Mouse (Mus musculus): ENCODE measurements around the gene Usp7.
"Not testable (repeated sequence)": the region's sequence is repeated elsewhere in the genome, so short reads cannot be mapped to it uniquely, and the experiment has no call there.

Gene Usp7

DNA sequence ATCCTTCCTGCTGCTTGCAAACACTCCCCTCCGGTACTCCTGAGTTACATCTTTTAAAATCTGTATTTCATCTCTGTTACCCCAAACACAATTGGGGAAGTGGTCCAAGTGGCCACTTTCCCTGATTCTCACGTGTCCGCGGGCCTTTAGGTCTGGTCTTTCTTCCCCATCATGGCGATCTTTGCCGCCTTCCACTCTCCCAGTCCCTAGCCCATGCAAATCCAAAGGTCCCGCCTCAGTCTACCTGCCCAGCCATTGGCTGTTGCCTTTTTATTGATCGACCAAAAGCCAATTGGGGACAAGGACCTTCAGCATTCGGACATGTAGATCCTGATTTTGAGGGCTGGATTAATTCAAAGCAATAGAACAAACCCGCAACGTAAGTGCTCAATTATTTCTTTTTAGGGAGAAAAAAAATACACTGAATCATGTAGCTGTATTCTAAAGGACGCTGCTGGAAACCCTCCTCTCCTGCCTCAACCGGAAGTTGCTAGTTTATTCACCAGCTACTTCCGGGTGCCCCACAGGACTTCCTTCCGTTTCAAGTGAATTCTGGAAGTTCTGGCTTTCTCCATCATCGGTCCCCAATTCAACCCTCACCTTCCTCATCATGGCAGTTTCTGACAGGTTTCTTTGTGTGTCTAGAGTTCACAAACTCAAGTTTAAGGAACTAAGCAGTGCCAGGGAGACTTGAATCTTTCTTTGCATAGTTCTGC lies 8.8 kb downstream of the Usp7 start:
- DNase-seq (ENCODE audit: low spot score) = no peak

DNA sequence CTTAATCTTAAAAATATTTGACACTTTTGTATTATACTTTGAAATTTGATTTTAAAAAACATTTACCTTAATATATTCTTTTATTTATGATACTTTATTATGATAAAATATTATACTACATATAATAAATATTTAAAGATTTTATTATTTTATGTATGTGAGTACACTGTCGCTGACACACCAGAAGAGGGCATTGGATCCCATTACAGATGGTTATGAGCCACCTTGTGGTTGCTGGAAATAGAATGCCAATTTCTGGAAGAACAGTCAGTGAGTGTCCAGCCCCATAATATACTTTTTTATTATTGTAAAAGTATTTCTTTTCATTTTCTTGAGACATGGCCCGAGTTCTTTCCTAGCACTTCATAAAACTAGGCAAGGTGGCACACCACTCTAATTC lies 10.4 kb downstream of the Usp7 start:
- no peak for DNase-seq (ENCODE audit: low spot score)

DNA sequence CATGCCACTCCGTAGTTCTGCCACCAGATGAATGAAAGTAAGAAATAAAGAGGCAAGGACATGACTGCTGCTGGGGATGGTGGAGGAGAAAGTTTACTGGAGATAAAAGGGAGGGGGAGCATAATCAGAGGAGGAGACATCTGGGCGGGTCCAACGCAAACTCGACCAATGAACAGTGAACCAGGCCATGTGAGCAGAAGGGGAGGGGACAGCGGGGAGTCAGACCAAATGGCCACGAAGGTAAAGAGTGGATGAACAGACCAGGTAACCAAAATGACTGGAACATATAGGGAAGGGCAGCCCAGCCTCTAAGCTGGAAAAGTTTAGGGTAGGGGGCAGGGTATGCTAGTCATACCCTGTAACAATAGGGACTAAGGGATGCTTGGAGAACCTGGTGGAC lies 10.9 kb downstream of the Usp7 start:
- DNase-seq (ENCODE audit: low spot score) = no peak

DNA sequence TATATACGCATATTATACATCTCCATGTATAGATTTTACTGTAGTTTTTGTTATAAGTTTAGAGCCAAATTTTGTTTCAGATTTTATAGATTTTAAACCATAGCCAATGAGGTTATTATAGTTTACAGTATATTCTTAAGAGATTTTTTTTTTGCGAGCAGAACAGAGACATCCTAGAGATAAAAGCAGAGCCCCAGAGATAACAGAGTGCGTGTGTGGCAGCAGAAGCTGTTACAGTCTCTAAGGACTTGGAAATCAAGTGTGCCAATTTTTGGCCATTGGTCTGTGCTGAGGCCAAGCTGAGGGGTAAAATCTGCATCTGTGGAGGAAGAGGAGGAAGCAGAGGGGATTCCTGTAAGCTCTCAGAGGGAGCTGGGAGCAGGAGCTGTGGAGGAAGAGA lies 11.9 kb downstream of the Usp7 start:
- DNase-seq (ENCODE audit: low spot score) = no peak

DNA sequence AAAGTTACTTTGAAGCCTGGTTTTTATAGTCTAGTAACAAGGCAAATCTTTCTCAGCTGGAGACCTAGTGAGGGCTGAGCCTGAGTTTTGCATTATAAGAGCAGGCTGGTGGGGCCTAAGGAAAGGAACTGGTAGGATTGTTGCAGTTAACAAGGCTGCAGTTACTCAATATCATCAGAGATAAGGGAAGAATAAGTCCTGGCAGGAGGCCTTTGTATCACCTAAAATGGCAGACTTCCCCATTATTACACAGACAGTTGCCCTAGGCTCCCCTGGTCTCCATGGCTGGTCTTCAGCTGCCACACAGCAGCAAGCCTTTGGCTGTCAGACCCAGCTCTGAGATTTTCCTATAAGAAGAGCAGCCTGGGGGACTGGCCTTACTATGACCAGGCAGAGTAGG lies 13.4 kb downstream of the Usp7 start:
- no peak for DNase-seq (ENCODE audit: low spot score)

DNA sequence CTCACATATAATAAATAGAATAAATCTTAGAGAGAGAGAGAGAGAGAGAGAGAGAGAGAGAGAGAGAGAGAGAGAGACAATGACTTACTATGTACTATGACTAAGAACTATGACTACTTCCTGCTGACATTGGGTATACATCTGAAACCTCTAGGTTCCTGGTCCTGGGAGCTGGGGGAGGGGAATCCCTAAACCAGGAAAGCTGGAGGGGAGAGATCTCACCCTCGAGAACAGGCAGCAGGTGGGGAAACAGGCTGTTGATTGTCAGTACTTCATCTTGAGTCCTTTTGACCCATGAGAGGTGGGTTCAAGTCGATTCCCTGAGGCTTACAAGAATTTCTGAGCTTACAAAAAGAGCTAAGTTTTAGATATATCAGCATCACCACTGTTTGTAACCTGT lies 14.9 kb downstream of the Usp7 start:
- no peak for DNase-seq (ENCODE audit: low spot score)

DNA sequence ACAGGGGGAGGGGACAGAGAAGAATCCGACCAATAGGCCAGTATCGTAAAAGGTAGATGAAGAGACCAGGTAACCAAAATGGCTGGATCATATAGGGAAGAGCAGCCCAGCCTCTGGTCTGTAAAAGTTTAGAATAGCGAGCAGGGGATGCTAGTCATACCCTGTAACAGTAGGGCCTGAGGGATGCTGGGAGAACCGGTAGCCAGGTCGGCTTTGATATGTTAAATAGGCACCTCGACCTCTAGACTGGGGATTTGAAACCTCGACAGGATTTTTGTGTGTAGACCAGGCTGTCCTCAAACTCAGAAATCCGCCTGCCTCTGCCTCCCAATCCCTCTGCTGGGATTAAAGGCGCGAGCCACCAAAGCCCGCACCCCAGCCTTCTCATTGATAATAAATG lies 15.5 kb downstream of the Usp7 start:
- DNase-seq (ENCODE audit: low spot score) = no peak

DNA sequence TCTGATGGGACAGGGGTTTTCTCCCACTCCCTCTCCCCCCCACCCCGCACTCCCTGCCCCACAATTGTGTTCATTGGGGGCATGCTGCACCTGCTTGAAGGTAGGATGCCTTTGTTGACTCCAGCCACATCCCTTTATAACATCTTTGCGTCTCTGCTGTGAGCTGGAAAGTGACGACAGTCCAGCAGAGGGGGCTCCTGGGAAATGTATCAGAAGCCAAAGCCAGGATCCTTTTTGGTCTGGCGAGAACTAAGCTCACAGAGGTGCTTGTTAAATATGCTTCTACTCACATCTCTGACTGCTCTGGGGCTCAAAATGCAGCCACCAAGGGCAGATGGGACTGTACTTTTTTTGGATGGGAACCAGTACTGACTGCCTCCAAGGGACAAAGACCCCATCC lies 21.0 kb downstream of the Usp7 start:
- DNase-seq (ENCODE audit: low spot score) = no peak

DNA sequence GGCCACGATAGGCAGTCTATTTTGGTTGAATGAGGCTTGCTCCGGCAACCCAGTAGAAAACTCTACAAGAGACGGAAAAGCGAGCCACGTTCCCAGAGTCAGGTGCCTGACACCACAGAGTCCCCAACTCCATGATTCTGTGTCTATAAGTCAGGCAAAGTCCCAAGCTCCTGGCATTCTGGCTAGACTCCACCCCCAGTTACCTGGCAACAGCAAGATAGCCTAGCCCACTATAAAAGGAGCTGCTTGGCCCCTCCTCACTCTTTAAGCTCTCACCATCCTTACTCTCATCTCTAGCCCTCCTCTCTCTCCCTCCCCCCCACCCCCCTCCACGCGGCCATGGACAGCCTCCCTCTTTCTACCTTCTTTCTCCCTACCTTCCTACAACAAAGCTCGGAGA lies 21.8 kb downstream of the Usp7 start:
- DNase-seq (ENCODE audit: low spot score) = not testable (repeated sequence)

DNA sequence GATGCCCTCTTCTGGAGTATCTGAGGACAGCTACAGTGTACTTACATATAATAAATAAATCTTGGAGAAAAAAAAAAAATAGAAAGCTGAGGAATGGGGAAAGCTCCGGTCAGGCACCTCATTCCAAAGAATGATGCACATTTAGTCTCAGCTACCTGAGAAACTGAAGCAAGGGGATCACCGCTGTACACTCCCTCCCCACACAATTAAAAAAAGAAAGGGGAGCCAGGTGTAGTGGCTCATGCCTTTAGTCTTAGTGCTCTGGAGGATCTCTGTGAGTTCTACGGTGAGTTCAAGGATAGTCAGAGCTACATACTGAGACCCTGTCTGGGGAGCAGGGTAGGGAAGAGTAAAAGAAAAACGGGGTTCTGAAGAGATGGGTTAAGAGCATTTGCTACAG lies 22.6 kb downstream of the Usp7 start:
- DNase-seq (ENCODE audit: low spot score) = no peak

DNA sequence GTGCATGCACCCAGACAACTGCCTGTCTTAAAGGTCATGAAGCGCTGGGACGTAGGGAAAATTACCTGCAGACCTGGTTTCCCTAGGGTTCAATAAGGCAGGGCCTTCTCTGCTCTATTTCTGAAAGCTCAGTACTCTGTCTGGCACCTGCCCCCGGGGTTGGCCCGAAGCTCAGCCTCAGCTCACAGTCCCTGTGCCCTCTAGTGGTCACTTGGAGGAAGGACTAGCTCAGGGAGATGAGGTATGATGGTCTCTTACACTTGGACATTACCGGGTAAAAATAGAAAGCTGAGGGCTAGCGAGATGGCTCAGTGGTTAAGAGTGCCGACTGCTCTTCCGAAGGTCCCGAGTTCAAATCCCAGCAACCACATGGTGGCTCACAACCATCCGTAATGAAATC lies 23.0 kb downstream of the Usp7 start:
- DNase-seq (ENCODE audit: low spot score) = peak; percentile 76

DNA sequence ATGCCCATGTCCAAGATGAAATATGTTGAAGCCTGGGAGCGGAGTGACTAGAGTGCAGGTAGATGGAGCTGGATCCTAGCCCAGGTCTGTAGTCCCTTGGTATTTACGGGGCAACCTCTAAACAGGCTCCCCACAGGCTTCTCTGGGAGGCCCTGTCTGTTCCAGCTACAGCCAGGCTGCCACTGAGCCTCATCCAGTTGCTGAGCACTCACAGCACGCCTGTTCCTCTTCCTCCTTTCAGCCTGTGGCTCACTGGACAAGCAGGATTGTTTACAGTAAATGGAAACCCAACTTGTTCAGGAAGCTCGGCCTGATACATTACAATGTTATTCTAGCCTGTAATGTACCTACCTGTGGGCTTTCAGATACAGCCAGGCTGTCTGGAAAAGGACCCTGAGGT lies 23.5 kb downstream of the Usp7 start:
- DNase-seq (ENCODE audit: low spot score) = no peak

DNA sequence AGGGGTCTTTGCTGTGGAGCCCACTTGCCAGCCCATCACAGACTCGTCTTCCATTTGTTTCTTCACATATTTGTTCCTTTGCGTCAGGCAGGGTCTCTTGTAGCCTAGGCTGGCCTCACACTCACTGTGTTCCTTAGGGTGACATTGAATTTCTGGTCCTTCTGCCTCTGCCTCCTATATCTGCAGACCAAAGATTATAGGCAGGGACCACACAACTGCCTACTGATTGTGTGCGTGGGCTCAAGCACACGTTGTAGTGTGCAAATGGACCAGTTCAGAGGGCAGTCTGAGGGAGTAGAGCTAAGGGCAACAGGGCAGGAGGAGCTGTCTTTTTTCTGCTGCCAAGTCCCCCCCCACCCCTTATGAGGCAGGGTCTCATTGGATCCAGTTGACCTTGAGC lies 24.0 kb downstream of the Usp7 start:
- no peak for DNase-seq (ENCODE audit: low spot score)

DNA sequence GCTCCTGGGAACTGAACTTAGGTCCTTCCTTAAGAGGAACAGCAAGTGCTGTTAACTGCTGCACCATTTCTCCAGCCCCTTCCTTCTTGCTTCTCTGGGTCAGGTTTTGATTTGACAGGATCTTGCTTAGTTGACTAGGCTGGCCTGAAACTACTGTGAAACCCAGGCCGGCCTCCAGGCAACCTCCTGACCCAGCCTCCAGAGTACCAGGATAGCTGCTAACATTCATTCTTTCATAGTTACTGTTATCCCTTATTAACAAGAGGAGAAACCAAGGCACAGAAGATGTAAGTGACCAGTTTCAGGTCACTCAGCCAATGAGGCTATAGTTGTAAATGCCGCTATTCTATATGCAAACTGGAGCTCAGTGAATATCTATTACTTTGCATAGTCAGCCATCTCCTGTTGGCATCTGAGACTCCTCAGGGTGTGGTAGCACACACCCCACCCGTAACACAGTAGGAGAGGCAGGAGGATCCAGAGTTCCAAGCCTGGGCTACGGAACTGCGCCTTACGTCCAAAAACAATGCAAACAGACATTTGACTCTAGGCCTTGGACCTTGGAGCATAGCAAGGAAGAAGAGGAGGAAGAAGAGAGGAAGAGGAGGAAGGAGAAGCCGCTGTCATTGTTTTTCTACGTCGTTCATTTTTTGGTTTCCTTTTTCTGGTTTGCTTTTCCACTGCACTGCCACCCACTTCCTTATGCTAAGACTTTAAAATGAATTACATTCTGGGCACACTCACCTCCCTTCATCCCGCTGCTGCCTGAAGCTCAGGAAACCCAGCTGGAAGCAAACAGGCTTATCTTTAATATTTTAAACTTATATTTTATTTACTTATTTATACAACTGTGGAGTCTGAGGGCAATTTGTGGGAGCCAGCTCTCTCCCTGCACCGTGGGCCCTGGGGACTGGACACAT lies 24.7 kb downstream of the Usp7 start:
- no peak for DNase-seq (ENCODE audit: low spot score)

DNA sequence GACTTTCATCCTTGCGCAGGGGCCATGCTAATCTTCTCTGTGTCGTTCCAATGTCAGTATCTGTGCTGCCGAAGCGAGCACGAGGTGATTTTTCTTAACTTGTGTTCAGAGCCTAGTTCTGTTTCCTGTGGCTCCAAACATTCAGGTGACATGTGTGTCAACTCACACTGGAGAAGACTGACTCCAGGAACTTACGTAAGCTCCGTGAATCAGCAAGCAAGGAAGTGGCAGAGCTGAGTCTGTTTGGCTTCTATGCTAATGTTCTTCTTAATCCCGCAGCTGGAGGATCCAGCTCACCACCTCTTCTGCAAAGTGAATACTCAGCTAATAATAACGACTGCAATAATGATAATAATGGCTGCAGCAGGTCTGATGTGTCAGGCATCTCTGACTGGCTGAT lies 25.9 kb downstream of the Usp7 start:
- no peak for DNase-seq (ENCODE audit: low spot score)

DNA sequence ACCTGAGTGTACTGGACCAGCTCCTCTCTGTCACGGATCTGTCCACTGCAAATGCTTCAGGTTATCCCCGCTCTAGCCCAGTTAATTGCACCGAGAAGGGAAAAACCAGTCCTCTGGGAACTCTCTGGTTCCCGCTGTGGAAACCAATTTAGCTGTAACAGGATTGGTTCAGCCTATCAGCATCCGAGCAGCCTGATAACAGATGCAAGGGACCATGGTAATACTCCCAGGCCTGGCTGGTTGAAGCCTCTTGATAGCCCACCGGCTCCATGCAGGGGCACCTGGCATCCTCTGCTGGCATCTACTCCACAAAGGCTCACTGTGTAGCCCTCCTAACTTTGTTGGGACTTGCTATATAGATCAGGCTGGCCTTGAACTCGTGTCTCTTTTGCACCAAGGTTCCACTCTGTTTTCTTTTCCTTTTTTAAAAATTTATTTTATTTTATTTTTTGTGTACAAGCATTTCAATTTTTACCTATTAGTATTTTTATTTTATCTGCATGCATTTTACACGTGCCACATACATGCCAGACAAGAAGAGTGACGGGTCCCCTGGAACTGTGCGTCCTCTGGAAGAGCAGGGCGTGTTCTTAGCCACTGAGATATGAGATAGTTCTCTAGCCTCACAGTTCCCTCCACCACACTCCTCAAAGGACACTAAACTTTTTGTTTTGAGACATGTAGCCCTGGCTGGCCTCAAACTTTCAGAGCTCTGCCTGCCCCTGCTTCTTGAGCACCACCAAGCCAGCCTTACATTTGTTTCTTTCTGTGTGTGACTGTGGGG lies 27.8 kb downstream of the Usp7 start:
- no peak for DNase-seq (ENCODE audit: low spot score)

DNA sequence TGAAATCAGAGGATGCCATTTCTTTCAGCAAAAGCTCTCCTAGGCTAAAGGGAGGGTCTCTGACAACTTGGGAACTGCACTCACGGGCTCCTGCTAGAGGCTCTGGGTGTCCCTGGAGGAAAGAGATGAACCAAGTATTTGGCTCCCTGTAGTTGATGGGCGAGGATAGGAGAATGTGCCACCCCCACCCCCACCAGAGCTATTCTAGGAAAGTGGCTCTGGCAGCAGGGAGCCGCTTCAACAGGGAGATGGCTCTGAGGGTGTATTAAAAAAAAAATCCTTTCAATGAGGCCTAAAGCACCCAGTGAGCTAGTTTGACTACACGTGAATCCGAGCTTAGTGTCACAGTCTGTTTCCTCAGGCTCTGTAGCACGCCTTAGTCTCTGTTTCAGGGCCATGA lies 29.1 kb downstream of the Usp7 start:
- DNase-seq (ENCODE audit: low spot score) = no peak

DNA sequence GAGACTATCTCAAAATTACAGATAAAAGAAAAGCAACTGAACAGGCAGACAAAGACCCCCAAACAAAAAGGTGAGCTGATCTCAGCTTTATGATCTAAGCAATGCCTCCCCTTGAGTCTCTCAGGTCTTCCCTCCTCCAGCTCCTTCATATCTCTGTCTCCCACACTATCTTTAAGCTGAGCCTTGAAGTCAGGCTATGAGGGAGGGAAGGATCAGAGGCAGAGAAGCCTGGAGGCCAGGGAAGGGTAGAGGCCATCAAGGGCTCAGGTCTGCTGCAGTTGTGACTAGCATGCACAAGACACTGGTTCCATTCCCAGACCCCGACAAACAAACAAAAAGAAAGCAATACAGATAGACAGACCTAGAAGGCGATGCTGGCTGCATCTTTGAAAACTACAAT lies 30.2 kb downstream of the Usp7 start:
- DNase-seq (ENCODE audit: low spot score) = no peak

DNA sequence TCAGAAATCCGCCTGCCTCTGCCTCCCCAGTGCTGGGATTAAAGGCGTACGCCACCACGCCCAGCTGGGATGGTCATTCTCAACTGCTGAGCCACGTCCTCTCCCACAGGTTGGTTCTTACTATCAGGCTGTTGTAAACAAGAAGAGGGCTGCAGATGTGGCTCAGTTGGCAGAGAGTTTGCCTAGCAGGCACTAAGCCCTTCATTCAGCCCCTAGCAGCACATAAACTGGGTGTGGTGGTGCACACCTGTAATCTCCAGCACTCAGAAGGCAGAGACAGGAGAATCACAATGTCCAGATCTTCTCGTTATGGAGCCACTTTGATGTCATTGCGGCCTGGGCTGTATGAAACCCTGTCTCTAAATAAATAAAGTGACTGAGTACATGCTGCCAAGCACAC lies 31.1 kb downstream of the Usp7 start:
- DNase-seq (ENCODE audit: low spot score) = no peak

DNA sequence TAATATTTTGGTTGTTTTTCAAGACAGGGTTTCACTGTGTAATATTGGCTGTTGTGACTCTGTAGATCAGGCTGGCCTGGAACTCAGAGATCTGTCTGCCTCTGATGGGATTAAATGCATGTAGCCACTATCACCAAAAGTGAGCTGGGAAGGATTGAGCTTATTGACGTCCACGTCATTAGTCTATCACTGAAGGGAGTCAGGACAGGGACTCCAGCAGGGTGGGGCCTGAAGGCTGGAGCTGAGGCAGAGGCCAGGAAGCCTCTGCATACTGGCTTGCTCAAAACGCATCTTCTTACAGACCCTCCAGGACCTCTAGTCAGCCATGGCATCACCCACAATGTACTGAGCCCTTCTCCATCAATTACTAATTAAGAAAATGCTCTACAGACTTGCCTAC lies 33.1 kb downstream of the Usp7 start:
- DNase-seq (ENCODE audit: low spot score) = no peak

DNA sequence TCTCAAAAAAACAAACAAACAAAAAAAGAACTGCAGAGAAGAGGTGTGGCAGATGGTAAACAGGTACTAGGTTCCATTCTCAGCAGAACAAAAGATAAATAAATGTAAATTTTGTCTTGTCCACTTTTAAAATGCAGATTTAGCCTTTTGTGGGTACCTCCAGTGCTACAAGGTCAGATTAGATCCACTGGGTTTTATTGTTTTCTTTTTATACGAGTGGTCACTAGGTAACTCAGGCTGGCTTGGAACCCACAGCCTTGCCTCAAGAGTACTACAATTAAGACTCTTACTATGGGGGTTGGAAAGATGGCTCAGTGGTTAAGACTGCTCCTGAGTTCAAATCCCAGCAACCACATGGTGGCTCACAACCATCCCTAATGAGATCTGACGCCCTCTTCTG lies 33.9 kb downstream of the Usp7 start:
- no peak for DNase-seq (ENCODE audit: low spot score)

DNA sequence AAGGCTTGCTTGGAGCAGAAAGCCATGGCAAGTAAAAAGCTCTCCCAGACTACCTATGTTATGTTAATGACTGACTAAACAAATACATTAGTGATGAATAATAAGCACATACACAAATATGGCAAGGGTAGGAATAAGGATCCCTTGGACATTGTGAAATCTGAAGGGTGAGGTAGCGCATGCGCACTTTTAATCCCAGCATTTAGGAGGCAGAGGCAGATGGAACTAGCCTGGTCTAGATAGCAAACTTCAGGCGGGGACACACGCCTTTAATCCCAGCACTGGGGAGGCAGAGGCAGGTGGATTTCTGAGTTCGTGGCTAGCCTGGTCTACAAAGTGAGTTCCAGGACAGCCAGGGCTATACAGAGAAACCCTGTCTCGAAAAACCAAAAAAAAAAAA lies 34.5 kb downstream of the Usp7 start:
- not testable (repeated sequence) for DNase-seq (ENCODE audit: low spot score)

DNA sequence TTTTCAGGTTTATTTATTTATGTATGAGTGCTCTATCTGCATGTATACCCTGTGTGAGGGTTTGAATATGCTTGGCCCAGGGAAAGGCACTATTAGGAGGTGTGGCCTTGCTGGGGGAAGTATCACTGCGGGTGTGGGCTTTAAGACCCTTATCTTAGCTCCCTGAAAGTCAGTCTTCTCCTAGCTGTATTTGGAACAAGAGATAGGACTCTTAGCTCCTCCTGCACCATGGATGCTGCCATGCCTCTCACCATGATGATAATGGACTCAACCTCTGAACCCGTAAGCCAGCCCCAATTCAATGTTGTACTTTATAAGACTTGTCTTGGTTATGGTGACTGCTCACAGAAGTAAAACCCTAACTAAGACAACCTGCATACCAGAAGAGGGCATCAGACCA lies 39.8 kb downstream of the Usp7 start:
- DNase-seq (ENCODE audit: low spot score) = no peak
